Mouse (Mus musculus) layer of hippocampus, adult 18-20 months (tissue): ENCODE data around the gene Tas2r102. TPM values are rescaled to one million over a fixed set of nuclear protein-coding genes. Genes with fewer than 3 reads are reported as not detected.

ENCODE experiments used
- DNase-seq, 2 experiments: peaks; one replicate each; pipeline ENCODE4 v3.0.0; 2022; ENCODE audit warnings: low spot score in 2 of 2
- long read RNA-seq: library from polyadenylated mRNA; stranded (forward); transcript quantifications from one replicate; pipeline ENCODE4 v2.0.0, GENCODE M21; 2021
- total RNA-seq, 2 experiments: library from RNA; stranded (reverse); gene quantifications; 2 replicates each; pipeline ENCODE4 v1.2.3; 2021

The Tas2r102 gene
- total RNA-seq: not detected
- long read RNA-seq: 0 reads

DNA sequence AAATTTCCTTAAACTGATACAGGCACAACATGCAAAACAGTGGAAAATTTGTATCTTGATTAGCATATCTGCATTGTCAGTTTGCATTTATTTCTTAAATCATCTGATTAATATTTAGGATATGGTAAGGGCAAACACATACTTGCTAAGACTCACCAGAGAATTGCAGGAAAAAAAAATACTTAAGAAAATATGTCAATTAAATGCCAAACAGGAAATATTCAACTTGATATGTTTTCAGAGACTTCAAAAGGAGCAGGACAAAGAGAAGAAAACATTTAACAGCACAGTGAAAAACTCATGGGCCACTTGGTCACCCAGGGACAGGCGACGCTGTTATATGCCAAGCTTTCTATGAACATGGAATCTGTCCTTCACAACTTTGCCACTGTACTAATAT lies at the start of gene Tas2r102:
Gene Tas2r102, plus strand, starts transcription at position 301 of the 400 bp plus-strand sequence.
- DNase-seq: no peak

DNA sequence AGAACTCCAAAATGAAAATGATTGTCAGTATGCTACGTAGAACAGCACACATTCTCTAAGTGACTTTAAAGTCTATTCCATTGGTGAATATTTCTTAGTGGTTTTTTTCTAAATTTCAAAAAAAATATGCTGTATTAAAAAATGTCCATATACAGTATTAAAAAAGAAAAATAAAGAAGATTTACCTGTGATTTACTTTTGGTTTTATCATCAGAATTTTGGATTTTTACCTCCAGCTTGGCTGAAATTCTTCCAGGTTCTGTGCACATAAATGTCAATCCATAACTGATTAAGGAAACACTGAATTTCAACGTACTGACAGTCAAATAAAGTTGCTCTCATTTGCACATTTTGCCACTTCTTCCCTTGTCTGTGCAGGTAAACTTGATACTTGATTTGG lies 24.0 kb upstream of the Tas2r102 start, which contains the start of gene Tas2r115:
Gene Tas2r115, minus strand, starts transcription at position 101 of the 400 bp plus-strand sequence.
- no peak for DNase-seq

DNA sequence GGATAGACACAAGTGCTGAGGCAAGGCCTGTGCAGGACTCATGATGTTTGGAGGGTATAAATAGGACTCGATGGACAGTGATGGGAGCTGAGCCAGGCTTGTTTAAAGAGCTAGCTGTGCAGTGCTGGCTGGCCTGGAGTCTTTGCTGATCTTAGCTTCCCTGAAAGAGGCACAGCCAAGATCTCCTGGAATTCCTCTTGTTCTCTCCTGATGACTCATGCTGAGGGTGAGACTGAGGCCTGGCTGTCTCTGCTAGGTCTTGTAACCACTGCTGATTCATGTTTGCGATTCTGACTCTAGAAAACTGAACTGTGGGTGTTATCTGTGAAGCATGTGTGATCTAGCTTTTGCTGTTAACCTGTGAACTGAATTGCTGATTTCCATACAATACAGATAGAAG lies 11.7 kb upstream of the Tas2r102 start:
- no peak for DNase-seq

DNA sequence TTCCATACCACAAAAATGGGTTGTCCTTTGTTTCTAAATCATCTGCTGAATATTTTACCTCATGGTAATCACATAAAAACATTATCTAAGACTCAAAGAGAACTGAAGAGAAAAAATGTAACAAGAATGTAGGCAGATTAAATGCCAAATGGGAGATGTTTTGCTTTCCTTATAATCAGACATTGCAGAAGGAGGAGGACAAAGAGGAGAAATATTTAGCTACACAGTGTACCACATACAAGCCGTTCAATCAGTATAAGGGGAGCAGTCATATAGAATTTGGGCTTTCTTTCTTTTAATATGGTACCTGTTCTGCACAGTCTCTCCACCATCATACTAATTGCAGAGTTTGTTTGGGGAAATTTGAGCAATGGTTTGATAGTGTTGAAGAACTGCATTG lies 7.5 kb upstream of the Tas2r102 start, which contains the start of gene Tas2r124:
Gene Tas2r124, plus strand, starts transcription at position 301 of the 400 bp plus-strand sequence.
- DNase-seq: no peak

DNA sequence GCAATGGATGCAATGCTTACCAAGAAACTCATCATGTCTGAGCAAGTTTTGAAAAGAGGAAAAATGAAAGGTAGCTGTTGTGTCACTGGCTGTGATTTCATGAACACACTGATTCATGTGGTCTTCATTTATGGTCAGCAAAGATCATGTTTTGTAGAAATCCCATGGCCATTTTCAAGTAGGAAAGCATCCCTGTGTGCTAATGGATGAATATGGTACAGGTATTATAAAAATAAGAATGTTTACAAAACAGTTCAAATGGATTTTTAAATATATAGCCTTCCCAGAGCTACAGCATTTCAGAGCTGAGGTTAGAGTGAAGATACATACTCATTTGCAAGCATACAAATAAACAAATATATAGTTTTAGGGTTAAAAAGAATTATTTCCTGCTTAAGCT lies 16.1 kb downstream of the Tas2r102 start, which contains the start of gene Tas2r136:
Gene Tas2r136, minus strand, starts transcription at position 101 of the 400 bp plus-strand sequence.
- no peak for DNase-seq

DNA sequence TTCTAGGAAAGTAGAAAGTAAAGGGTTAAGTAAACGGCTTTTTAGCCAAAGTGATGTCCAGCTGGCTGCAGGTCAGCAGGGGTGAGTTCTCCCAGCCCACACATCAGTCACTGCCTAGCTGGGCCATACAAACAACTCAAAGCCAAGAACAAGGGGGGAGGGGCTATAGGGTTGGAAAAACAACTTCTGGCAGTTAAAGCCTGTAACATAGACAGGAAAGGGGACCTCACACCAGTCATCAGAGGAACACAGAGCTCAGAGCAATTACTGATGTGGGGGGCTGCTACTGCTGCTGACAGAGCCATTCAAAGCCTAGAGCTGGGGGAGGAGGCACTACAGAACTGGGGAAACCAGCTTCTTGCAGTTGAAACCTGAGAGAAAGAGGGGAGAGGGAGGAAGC lies 33.5 kb downstream of the Tas2r102 start:
- DNase-seq: no peak

DNA sequence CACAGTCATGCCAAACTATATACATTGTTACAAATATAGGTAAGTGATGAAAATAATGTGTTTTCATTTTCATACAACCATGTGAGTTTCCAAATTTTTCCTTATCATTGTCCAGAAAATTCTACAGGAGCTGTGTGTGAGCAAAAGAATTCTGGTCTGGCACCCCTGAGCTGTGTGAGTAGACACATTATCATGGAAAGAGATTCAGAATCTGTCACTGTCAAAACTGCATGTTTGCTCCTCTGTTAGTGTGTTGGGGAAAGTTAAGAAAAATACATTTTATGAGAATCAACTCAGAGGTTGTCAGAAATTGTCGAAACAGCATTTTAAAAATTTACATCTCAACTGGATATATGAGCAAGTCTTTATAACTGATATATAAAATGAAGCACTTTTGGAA lies 40.6 kb downstream of the Tas2r102 start, which contains the start of gene Tas2r117:
Gene Tas2r117, plus strand, starts transcription at position 301 of the 400 bp plus-strand sequence.
- DNase-seq: no peak

Other genes with a start within 250 kb of the Tas2r102 start
- not detected for gene Prh1, start 192.3 kb upstream of the Tas2r102 start, total RNA-seq
- gene Prp2, start 166.2 kb upstream of the Tas2r102 start, total RNA-seq: not detected
- gene A630073D07Rik, start 110.6 kb upstream of the Tas2r102 start, total RNA-seq: not detected
- gene Tas2r120, start 105.2 kb upstream of the Tas2r102 start, total RNA-seq: not detected
- not detected for gene Tas2r121, start 61.1 kb upstream of the Tas2r102 start, total RNA-seq
- not detected for gene Tas2r122, start 50.2 kb upstream of the Tas2r102 start, total RNA-seq
- not detected for gene Tas2r115, start 24.1 kb upstream of the Tas2r102 start, total RNA-seq
- gene Tas2r124, start 7.4 kb upstream of the Tas2r102 start, total RNA-seq: not detected
- gene Tas2r136, start 16.0 kb downstream of the Tas2r102 start, total RNA-seq: not detected
- not detected for gene Tas2r117, start 40.7 kb downstream of the Tas2r102 start, total RNA-seq
- gene Tas2r123, start 85.0 kb downstream of the Tas2r102 start, total RNA-seq: not detected
- not detected for gene Tas2r116, start 93.3 kb downstream of the Tas2r102 start, total RNA-seq
- gene Tas2r110, start 105.9 kb downstream of the Tas2r102 start, total RNA-seq: not detected
- gene Tas2r113, start 130.9 kb downstream of the Tas2r102 start, total RNA-seq: not detected
- not detected for gene Tas2r125, start 147.5 kb downstream of the Tas2r102 start, total RNA-seq
- gene Tas2r129, start 189.0 kb downstream of the Tas2r102 start, total RNA-seq: not detected
- not detected for gene Tas2r131, start 195.8 kb downstream of the Tas2r102 start, total RNA-seq
- not detected for gene Tas2r109, start 218.8 kb downstream of the Tas2r102 start, total RNA-seq